Mouse (Mus musculus) ZHBTc4 (cell line): ENCODE results near the gene Serpinb3d.
"Not testable (repeated sequence)": the region's sequence is repeated elsewhere in the genome, so short reads cannot be mapped to it uniquely, and the experiment has no call there.

Experiments
- DNase-seq: peaks from one replicate; pipeline ENCODE4 v3.0.0-alpha.2; 2011; ENCODE audit warnings: low read depth, low spot score

Serpinb3d gene

DNA sequence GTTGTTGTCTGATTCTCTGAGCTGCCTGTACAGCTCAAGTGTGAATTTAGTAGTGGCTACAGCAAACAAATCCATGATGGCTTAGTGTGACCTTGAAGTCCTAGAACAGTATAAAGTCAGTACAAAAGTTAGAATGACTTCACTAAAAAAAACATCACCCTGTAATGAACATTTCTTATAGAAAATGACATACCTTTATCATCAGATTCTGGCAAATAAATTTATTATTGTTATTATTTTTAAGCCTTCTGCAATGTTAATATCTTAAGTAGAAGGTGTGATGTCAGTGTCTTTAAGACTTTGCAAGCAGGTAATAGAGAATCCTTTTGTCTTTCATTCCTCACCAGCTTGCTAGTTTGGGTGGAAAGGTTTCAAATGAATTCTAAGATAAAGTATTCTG, at the start of gene Serpinb3d:
Serpinb3d (minus strand) TSS at position 101 of the 400 bp plus-strand sequence.
- DNase-seq: no peak

DNA sequence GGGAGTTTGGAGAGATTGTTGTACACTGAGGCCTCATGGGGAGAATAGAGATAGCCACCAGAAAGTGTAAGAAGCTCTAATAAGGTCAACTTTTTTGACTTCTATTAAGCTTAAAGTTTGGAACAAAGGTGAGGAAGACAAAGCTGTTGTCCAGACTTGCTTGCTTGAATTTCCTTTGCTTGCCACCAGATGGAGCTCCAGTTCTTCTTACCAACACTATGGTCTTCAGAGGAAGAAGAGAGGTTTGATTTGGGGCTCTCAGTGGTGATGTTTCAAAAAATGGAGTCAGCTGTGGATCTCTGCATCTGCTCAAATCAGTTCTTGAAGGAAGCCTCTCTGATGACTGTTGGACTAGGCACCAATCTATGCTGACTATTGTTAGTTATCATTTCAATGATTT, 44.1 kb upstream of the Serpinb3d start:
- DNase-seq: not testable (repeated sequence)

DNA sequence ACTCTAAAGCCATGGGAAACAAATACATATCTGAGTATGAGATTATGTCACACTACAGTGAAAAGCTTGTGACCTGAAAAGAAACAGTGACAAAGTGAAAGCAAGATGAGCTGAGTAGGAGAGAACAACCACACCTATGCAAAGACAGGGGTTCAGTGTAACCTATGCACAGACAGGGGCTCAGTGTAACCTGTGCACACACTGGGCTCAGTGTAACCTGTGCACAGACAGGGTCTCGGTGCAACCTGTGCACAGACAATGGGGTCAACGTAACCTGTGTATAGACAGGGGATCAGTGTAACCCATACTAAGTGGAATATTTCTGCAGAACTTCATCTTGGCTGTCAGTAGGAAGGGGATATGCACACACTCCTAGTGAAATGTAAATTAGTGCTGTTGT, 15.1 kb upstream of the Serpinb3d start:
- DNase-seq: peak; percentile 36

DNA sequence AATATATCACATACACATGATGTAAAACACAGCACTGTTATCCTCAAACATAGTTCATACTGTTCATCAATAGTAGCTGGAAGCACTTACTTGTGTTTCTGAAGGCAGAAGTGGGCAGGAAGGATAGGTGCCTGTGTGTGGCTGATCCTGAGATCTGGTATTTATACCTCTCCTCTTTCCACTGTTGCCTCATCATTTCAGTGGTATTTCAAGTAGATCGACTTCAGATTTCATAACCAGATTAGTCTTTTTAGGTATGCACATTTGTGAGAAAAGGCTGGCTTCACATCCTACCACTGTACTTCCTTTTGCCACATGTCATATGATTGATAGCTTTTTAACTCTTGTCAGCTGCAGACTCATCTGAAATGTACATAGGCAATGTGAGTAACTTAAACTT, 31.1 kb downstream of the Serpinb3d start, which contains the start of gene Serpinb3a:
Serpinb3a (minus strand) TSS at position 101 of the 400 bp plus-strand sequence.
- no peak for DNase-seq

DNA sequence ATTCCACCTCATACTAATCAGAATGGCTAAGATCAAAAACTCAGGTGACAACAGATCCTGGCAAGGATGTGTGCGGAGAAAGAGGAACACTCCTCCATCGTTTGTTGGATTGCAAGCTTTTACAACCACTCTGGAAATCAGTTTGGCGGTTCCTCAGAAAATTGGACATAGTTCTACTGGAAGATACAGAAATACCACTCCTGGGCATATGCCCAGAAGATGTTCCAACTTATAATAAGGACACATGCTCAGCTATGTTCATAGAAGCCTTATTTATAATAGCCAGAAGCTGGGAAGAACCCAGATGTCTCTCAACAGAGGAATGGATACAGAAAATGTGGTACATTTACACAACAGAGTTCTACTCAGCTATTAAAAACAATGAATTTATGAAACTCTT, 49.1 kb downstream of the Serpinb3d start:
- DNase-seq: not testable (repeated sequence)
